Mouse (Mus musculus): ENCODE measurements at regions not wholly inside any gene's neighbourhood (a gene's known extent, or its start where the extent isn't known, plus 50 kb on each side); places are given as distances from the start of the nearest gene placed in this dataset.

GRCm38 (mm10) chr10:97778531-97778930 is 52.0 kb upstream of the C030005K15Rik start:
- no peak for ATAC-seq (replicated peaks; ENCODE audit: low FRiP score, poor library complexity, severe bottlenecking)

- no peak for ATAC-seq (replicated peaks; ENCODE audit: low FRiP score, poor library complexity, severe bottlenecking)
Observed at GRCm38 (mm10) chr10:97779335-97779734, 52.8 kb upstream of the C030005K15Rik start.

GRCm38 (mm10) chr10:97793804-97794203 is 67.2 kb upstream of the C030005K15Rik start:
- ATAC-seq (replicated peaks; ENCODE audit: low FRiP score, poor library complexity, severe bottlenecking) = no peak

- ATAC-seq (replicated peaks; ENCODE audit: low FRiP score, poor library complexity, severe bottlenecking) = no peak
Observed at GRCm38 (mm10) chr10:97801448-97802265, 75.1 kb upstream of the C030005K15Rik start.

- ATAC-seq (replicated peaks; ENCODE audit: low FRiP score, poor library complexity, severe bottlenecking) = no peak
Observed at GRCm38 (mm10) chr10:97807947-97808346, 81.4 kb upstream of the C030005K15Rik start.

GRCm38 (mm10) chr10:97842574-97842973 is 116.0 kb upstream of the C030005K15Rik start:
- no peak for ATAC-seq (replicated peaks; ENCODE audit: low FRiP score, poor library complexity, severe bottlenecking)

- no peak for ATAC-seq (replicated peaks; ENCODE audit: low FRiP score, poor library complexity, severe bottlenecking)
Observed at GRCm38 (mm10) chr10:97851487-97851886, 124.9 kb upstream of the C030005K15Rik start.

- ATAC-seq (replicated peaks; ENCODE audit: low FRiP score, poor library complexity, severe bottlenecking) = no peak
Observed at GRCm38 (mm10) chr10:97877088-97877487, 150.5 kb upstream of the C030005K15Rik start.

- ATAC-seq (replicated peaks; ENCODE audit: low FRiP score, poor library complexity, severe bottlenecking) = no peak
Observed at GRCm38 (mm10) chr10:97886049-97886448, 159.5 kb upstream of the C030005K15Rik start.

- no peak for ATAC-seq (replicated peaks; ENCODE audit: low FRiP score, poor library complexity, severe bottlenecking)
Observed at GRCm38 (mm10) chr10:97905793-97906192, 179.2 kb upstream of the C030005K15Rik start.

GRCm38 (mm10) chr10:97925568-97925967 is 199.0 kb upstream of the C030005K15Rik start:
- no peak for ATAC-seq (replicated peaks; ENCODE audit: low FRiP score, poor library complexity, severe bottlenecking)

- no peak for ATAC-seq (replicated peaks; ENCODE audit: low FRiP score, poor library complexity, severe bottlenecking)
Observed at GRCm38 (mm10) chr10:97940345-97940744, 213.8 kb upstream of the C030005K15Rik start.

GRCm38 (mm10) chr10:97965881-97966280 is 239.3 kb upstream of the C030005K15Rik start:
- no peak for ATAC-seq (replicated peaks; ENCODE audit: low FRiP score, poor library complexity, severe bottlenecking)

GRCm38 (mm10) chr10:97966931-97967330 is 240.4 kb upstream of the C030005K15Rik start:
- ATAC-seq (replicated peaks; ENCODE audit: low FRiP score, poor library complexity, severe bottlenecking) = no peak

GRCm38 (mm10) chr10:98007037-98007436 is 280.5 kb upstream of the C030005K15Rik start:
- no peak for ATAC-seq (replicated peaks; ENCODE audit: low FRiP score, poor library complexity, severe bottlenecking)

- ATAC-seq (replicated peaks; ENCODE audit: low FRiP score, poor library complexity, severe bottlenecking) = no peak
Observed at GRCm38 (mm10) chr10:98008355-98008754, 281.8 kb upstream of the C030005K15Rik start.

- no peak for ATAC-seq (replicated peaks; ENCODE audit: low FRiP score, poor library complexity, severe bottlenecking)
Observed at GRCm38 (mm10) chr10:98012916-98013315, 286.4 kb upstream of the C030005K15Rik start.

GRCm38 (mm10) chr10:98014985-98015902 is 288.7 kb upstream of the C030005K15Rik start:
- ATAC-seq (replicated peaks; ENCODE audit: low FRiP score, poor library complexity, severe bottlenecking) = no peak

- ATAC-seq (replicated peaks; ENCODE audit: low FRiP score, poor library complexity, severe bottlenecking) = no peak
Observed at GRCm38 (mm10) chr10:98016596-98017304, 290.2 kb upstream of the C030005K15Rik start.

GRCm38 (mm10) chr10:98029124-98029523 is 302.6 kb upstream of the C030005K15Rik start:
- ATAC-seq (replicated peaks; ENCODE audit: low FRiP score, poor library complexity, severe bottlenecking) = no peak

Data from erythroblast, adult 5-6 weeks (primary cell).